Mouse (Mus musculus): ENCODE measurements around the gene Trpm4. TPM values are rescaled to one million over a fixed set of nuclear protein-coding genes. Genes with fewer than 3 reads are reported as not detected.
A peak's percentile ranks its signal among the peaks of the same experiment; 100 is the strongest.
"Not testable (repeated sequence)": the region's sequence is repeated elsewhere in the genome, so short reads cannot be mapped to it uniquely, and the experiment has no call there.

The Trpm4 gene
- total RNA-seq (2021), result 10 to 100 TPM; 42.7 to 53.4 TPM
- long read RNA-seq, experiment 1, full-length matches to known transcripts, result 21 of 62 reads
- long read RNA-seq, experiment 1, partial matches to known transcripts, result 10 of 62 reads
- long read RNA-seq, experiment 1, other reads (novel, unspliced or antisense), result 31 of 62 reads
- long read RNA-seq, experiment 2, full-length matches to known transcripts, result 24 of 107 reads
- long read RNA-seq, experiment 2, partial matches to known transcripts, result 16 of 107 reads
- long read RNA-seq, experiment 2, other reads (novel, unspliced or antisense), result 67 of 107 reads

DNA sequence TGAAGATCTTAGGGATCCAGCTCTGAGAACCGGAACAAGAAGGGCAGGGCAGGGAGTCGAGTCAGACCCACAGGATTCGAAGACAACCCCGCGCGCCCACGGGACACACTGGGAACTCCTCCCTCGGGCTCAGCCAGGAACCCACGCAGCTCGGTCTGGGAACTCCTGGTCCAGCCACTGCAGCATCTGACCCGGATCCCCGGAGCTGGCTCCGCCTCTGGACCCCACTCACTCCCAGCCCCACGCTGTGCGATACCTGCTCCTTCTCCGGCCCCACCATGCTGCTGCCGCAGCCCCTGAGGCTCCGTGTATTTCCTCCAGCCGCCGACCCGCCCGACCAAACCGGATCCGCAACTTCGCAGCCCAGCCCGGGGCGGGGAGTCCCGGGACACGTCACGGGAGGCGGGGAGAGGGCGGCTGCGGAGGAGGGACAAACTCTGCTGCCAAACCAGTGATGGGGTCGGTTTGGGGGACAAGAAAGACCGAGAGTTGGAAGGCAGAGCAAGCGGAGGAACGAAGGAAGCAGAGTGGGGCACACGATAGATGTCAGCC lies at the start of gene Trpm4:
Gene Trpm4, minus strand, starts transcription at position 350 of the 552 bp plus-strand sequence.
- DNase-seq (ENCODE audit: low spot score in 2 of 2), result peak; percentile 83 to 90

DNA sequence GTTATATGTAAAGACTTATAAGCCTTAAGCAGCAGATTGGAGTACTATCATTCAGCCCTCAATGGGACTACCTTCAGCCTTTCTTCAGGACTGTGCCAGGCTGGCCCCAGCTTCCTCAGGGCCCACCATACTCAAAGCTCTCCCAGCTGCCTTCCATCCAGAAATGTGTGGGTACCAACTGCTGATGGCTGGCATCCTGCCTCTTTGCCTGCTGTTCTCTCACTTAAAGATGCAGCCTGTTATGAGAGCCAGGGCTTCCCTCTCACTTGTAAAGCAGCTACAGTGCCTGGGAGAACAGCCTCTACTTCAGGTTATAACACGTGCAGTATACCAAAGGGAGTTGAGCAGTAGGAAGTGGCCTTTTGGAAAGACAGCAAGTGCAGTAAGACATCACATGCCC lies 42.5 kb upstream of the Trpm4 start:
- no peak for DNase-seq (ENCODE audit: low spot score in 2 of 2)

DNA sequence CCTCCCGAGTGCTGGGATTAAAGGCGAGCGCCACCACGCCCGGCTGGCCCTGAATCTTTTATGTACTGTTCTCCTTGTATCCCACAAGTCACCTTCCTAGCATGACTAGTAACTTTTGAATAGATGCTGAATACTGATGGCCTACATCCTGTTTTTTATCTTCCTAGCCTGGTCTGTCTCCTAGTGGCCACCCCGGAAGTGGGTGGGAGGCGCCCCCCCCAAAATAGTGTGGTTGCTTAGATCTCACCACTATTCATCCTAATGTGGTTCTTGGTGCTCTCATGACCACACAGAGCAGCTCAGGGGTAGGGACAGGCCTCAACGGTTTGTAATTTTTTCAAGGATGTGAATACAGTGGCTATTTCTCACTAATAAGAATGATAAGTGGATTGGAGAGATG lies 41.0 kb upstream of the Trpm4 start:
- DNase-seq (ENCODE audit: low spot score in 2 of 2), result no peak

DNA sequence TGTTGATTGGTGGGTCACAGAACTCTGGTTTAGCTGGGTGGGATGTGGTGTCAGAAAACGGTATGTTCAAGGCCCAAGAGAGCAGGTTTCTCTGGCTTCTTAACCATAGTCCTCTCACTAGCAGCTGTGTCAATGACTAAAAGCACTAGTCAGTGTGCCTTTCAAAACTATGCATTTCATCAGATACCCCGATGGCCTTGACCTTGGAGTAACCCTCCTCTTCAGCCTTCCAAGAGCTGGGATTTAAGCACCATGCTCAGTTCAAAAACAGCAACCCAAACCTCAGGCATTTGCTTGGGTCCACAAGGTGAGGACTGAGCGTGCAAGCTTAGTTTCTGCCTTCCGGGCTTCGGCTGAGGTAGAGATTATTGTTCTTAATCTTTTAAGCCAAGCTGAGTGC lies 38.8 kb upstream of the Trpm4 start:
- no peak for DNase-seq (ENCODE audit: low spot score in 2 of 2)

DNA sequence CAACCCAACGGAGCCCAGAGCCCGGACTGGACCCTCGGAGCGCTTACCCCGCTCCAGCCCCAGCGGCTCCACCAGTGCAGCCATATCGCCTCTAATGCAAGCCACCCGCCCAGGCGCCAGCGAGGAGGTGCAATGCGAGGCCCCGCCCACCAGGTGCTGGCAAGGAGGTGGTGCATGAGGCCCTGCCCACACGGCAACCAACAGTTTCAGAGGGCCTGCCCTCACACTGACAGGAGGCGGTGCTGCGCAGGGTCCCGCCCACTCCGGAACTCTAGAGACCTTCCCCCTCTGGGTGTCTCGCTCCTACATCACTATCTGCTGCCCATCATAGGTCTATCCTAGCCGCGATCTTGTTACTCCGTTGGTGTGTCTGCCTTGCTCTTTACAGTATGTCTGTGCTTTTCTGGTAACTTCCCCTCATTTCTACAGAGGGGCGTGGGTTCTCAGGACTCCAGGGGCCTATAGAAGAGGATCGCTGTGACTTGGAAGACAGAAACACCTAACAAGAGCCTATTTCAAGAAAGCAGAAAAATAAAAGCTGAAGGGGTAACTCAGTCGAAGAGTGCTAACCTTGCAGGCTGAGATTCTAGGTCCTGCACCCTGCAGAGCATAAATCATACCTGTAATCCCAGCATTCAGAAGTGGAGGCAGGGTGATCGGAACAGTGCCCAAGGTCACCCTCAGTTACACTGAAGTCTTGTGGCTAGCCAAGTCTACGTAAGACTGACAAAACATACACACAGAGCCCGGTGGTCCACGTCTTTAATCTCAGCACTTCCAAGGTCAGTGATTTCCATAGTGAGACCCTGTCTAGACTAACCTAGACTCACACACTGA lies 37.1 kb upstream of the Trpm4 start, which contains the start of gene Lin7b:
Gene Lin7b, minus strand, starts transcription at position 109 of the 837 bp plus-strand sequence.
- DNase-seq (ENCODE audit: low spot score in 2 of 2), result peak; percentile 55 to 80

DNA sequence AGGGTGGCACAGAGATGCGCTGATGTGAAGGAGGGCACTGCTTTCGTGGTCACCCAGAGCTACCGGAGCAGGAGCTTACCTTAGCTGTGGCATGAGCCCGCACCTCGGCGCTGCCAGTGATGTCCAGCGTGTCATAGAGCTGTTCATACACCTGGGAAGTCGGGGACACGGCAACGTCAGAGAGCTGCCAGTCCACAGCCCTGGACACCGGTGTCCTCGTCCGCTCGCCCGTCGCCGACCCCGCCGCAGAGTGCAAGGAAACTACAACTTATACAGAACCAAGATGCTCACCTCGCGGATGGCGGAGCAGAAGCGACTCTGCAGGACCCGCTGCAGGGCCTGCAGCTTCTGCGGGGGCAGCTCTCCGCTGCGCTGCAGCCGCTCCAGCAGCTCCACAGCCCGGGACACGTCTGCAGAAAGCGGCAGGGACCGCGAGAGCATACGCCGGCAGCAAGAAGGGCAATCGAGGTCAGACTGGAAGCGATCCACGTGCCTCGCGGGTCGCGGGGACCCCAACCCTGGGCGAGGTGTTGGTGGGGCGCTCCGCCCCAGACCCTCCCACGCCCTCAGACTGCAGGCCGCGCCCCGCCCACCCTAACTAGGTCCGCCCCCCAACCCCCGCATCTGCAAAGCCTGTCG lies 36.4 kb upstream of the Trpm4 start:
- no peak for DNase-seq (ENCODE audit: low spot score in 2 of 2)

DNA sequence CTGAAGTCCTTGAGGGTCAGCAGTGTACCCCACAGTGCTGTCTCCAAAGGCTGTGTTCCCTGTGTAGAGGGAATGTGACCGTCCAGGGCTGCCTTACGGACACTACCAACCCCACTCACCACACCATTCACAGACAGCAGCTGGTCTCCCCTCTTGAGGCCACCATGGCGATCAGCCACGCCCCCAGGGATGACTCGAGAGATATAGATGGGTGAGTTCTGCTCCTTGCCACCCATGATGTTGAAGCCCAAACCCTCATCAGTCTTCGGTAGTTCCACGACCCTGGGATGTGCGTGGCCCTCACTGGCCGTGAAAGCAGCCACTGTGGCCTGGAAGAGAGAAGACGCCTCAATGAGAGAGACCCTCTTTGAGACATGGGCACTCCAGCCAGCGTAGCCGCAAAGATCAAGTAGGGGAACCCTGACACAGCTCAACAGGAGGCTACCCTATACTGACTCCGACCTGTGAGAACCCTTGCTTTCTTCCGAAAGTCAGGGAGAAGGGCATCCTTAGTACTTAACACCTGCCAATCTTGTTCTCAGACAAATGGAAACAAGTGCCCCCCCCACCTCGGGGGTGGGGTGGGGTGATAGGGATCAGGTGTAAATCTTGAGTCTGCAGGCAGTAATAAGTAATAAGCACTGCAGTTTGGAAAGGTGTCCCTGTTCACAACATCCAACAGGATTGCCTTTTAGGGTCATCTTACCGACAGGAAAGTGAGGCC lies 35.6 kb upstream of the Trpm4 start:
- no peak for DNase-seq (ENCODE audit: low spot score in 2 of 2)

DNA sequence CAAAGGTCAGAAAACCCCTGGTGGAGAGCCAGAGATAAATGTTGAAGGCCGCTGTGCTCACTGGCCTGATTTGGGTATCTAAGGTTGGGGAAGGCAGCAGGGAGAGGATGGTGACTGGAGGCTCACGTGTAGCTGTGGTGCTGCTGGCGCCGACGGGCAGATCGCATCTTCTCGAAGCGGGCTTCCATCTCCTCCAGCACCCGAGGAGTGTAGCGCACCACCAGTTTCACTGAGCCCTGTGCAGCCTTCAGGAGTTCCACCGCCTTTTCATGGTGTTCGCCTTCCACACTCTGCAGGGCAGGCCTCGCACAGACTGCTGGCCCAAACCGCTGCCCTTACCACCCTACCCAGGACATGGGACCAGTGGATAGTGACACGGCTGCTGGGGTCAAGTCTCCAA lies 34.6 kb upstream of the Trpm4 start:
- no peak for DNase-seq (ENCODE audit: low spot score in 2 of 2)

DNA sequence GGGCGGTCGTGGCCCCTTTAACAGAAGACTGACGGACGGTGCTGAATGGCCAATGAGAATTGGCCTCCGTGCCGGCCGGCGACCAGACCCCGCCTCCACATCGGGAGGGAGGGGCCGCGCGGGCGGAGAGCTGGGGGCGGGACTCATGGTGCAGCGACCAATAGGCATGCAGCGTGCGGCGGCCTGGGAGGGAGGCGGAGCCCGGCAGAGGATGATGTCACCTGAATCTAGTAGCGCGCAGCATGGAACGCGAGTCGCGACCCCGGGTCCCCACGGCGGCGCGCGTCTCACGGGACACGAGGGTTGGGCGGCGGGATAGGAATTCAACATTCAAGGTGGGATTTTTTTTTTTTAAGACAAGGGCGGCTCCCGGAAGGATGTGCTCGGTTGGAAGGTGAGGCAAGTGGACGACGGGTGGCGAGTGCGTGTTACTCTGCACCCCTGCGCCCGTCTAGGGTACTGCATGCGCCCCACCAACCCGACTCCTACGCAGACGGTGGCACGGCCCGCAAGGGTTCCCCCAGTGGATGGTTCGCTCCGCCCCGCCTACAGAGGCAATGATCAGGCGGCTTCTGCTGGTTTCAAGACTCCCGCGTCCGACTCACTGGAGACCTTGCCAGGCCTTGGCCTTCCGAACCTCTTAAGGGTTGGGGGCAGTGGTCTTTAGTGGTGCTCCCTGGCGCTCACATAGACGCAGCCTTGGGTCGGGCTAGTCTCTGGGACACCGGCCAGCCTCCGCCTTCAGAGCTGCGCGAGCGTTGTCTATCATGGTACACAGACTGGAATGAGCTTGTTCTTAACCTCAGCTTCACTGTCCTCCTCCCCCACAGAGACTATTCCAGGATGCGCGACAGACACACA lies 33.7 kb upstream of the Trpm4 start:
- peak; percentile 96 to 97 for DNase-seq (ENCODE audit: low spot score in 2 of 2)

DNA sequence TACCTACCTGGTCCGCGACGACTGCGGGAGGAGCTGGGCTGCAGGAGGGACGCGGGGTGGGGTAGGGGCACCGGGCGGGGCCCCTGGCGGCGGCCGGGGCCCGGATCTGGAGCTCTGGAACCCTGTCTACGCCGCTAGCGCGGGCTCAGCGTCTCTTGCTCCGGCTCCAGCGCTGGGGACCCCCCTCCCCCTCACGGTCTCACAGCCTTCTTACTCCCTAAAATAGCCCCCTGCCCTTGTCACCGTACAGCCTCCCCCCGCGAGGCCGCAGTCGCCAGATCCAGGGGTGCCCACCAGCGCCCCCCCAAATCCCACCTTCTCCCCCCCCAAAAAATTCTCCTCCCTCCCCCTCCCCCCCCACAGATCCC lies 33.1 kb upstream of the Trpm4 start, which contains the start of gene Ppfia3:
Gene Ppfia3, minus strand, starts transcription at position 368 of the 368 bp plus-strand sequence.
- DNase-seq (ENCODE audit: low spot score in 2 of 2), result peak in 1 of 2 experiments; percentile 30

DNA sequence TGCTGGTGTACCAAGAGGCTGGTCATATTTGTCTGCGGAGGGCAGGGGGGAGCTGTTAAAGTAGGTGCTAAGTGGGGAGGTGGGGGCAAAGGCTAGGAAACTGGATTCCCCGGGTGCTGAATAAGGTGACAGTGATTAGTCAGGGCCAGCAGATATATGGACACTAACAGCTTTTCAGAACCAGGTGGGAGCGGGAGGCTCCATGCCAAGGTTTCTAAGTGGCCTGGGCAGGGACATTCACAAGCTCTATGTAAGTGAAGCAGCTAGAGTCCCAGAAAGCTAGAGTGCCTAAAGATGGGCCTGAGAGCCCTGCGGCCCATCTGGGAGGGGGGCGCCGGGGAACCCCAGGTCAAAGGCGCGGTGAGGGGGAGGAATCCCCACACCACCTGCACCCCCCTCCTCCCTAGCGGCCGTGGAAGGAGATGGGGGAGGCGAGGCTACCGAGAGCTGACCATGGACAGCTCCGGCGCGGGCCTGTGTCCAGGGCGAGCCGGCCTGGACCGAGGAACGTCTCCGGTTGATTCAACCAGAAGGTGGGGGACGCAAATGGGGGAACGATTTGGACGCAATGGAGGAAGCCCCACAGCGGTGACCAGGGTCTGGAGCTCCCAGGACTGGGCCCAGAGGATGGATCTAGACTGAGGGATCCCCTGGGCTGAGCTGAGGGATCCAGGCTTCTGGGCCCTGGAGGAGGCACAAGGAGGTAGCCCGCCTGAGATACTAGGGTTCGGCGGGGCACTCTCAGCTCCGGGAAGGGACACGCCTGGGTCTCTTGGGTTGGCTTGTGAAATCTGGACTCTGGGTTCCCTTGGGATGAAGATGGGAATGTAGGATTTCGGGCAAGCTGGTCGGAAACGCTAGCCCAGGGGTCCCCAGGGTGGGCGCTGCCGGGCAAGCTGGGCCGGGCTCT lies 32.4 kb upstream of the Trpm4 start:
- peak in 1 of 2 experiments; percentile 67 for DNase-seq (ENCODE audit: low spot score in 2 of 2)

DNA sequence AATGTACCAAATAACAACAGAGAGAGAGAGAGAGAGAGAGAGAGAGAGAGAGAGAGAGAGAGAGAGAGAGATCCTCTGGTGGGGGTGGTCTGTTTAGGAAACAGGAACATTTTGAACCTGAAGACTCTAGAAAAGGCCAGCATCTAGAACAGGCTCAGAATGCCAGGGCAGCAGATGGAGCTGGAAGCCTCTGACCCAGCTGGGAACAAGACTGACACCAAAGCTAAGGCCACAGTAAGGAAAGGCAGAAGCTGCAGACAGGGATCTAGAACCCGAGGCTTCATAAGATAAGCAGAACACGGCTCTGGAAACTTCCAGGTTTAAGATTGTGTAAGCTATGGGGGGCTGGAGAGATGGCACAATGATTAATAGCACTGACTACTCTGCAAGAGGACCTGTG lies 30.4 kb upstream of the Trpm4 start:
- no peak for DNase-seq (ENCODE audit: low spot score in 2 of 2)

DNA sequence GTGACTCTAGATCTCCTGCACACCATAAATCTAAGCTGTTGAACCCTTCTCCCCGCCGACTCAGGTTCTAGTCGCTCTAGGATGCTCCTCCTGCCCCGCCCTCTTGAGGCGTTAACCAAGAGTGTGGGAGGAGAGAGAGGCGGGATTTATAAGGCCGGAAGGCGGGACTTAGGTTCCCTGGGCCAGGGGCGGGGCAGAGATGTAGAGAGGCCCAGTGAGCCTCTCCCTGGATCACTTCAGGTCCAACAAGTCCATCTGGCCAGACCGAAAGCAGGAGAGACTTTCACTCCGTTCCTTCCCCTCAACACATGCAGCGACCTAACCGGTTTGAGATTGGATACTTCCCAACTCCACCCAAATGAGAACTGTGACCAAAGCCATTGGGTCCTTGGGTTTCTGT lies 29.2 kb upstream of the Trpm4 start:
- DNase-seq (ENCODE audit: low spot score in 2 of 2), result no peak

DNA sequence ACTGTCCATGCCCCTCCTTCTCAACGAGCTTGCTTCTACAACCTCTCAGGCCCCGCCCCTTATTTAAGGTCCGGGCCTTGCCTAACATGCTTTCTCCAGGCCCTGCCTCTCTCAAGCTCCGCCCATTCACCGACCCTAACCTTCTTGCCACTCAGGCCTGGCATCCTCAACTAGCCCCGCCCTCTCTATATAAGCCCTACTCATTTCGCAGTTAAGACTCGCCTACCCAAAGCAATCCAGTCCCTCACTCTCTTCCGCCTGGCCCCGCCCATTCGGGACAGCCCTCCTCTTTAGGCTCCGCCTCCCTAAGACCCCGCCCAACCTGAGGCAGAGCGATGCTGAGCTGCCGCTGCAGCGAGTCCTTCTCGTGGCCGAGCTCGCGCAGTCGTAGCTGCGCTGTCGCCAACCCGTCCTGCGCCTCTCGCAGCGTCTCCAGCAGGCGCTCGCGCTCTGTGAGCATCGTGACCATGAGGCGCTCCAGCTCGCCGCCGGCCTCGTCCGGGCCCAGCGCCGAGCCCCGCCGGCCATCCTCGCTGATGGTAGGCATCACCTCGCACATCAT lies 27.7 kb upstream of the Trpm4 start:
- DNase-seq (ENCODE audit: low spot score in 2 of 2), result peak in 1 of 2 experiments; percentile 61

DNA sequence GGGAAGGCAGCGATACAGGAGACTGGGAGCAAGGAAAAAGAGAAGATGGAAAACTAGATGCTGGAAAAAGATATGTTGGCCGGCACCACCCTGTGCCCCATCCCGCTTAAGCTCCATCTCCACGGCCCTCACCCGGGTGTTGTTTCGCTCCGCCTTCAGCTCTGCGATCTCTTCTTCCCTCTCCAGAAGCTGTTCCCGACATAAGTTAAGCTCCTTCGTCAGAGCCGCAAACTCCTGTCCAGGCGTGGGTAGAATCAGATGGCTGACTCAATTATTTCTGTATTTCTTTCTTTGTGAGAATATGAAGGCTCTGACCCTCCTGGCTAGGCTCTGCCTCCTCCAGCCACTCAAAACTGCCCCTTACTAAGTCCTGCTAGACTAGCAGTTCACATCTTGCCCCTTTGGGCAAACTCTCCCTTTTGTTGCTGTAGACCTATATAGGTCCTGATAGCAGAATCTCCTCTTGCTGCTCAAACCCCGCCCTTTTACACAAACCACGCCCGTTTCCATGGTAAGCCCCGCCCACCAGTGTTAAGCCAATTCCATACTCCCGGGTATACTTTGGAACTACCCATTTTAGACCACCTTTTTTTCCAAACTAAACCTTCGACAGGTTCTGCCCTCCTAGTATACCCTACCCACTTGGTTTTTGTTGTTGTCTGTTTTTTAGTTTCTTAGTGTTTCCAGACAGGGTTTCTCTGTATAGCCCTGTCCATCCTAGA lies 27.0 kb upstream of the Trpm4 start:
- DNase-seq (ENCODE audit: low spot score in 2 of 2), result no peak

DNA sequence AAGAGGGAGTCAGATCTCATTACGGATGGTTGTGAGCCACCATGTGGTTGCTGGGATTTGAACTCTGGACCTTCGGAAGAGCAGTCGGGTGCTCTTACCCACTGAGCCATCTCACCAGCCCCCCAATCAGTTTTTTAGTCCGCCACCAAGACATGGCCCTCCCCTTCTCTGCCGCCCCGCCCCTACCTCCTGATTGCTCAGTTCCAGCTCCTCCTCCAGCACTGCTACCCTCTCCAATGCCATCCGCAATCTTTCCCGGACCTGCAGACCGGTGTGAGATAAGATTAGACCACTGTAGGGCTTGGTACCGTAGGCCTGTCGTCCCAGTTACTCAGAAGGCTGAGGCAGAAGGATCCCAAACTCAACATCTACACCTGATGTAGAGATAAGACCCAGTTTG lies 25.5 kb upstream of the Trpm4 start:
- DNase-seq (ENCODE audit: low spot score in 2 of 2), result not testable (repeated sequence)

DNA sequence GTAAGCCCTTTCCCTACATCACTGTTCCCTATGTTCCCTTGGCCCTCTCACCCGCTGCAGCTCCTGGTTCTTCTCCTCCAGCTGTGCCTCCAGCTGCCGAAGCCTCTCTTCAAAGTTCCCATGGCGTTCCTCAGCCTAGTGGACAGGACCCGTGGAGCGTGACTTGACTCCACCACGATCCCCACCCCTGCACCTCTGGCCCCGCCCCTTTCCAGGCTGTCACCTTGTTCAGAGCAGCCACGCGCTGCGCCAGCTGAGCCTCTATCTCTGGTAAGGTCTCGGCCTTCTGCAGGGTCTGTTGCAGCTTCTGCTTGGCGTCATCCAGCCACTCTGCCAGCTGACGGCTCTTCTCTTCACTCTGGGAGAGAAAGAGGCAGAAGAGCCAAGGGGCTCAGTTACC lies 22.5 kb upstream of the Trpm4 start:
- no peak for DNase-seq (ENCODE audit: low spot score in 2 of 2)
